Mouse (Mus musculus) embryonic facial prominence, embryonic 11.5 days (tissue): ENCODE measurements around the gene Hjurp. TPM values are rescaled to one million over a fixed set of nuclear protein-coding genes. Genes with fewer than 3 reads are reported as not detected.

Experiments
- ATAC-seq: fragments of 200-750 bp; cut with Nextera tagmentation; replicated peaks from 2 replicates; pipeline ENCODE4 v1.8.0; 2017; ENCODE audit warnings: low read depth; ENCODE audit not compliant: insufficient number of reproducible peaks, low FRiP score, low TSS enrichment
- DNase-seq: peaks from one replicate; pipeline ENCODE4 v3.0.0-alpha.2; 2015; ENCODE audit warnings: low spot score
- H3K27ac ChIP-seq: fragments of 300-500 bp; sonication (generic); replicated peaks from 2 replicates; pipeline ENCODE4 v1.5.1; 2014; ENCODE audit warnings: mild to moderate bottlenecking, low read depth, low read length, control low read depth
- H3K27me3 ChIP-seq: fragments of 300-500 bp; sonication (generic); 2 replicates; pipeline ENCODE4 v1.6.1; 2014; ENCODE audit warnings: mild to moderate bottlenecking, low read length, moderate library complexity, mixed read lengths; ENCODE audit not compliant: control insufficient read depth, insufficient read depth
- H3K36me3 ChIP-seq: fragments of 300-500 bp; sonication (generic); replicated peaks from 2 replicates; pipeline ENCODE4 v1.6.1; 2014; ENCODE audit warnings: low read depth, mild to moderate bottlenecking, low read length, moderate library complexity, mixed read lengths; ENCODE audit not compliant: control insufficient read depth, insufficient read depth
- H3K4me1 ChIP-seq: fragments of 300-500 bp; sonication (generic); 2 replicates; pipeline ENCODE4 v1.6.1; 2014; ENCODE audit warnings: low read length, mixed read lengths; ENCODE audit not compliant: control insufficient read depth, insufficient read depth
- H3K4me2 ChIP-seq: fragments of 300-500 bp; sonication (generic); 2 replicates; pipeline ENCODE4 v1.6.1; 2014; ENCODE audit warnings: low read depth, mild to moderate bottlenecking, control low read depth, low read length, moderate library complexity
- H3K4me3 ChIP-seq: fragments of 300-500 bp; sonication (generic); 2 replicates; pipeline ENCODE4 v1.5.1; 2014; ENCODE audit warnings: low read depth, low read length, control low read depth
- H3K9ac ChIP-seq: fragments of 300-500 bp; sonication (generic); replicated peaks from 2 replicates; pipeline ENCODE4 v1.6.1; 2014; ENCODE audit warnings: mild to moderate bottlenecking, control low read depth, low read length
- H3K9me3 ChIP-seq: fragments of 300-500 bp; sonication (generic); replicated peaks from 2 replicates; pipeline ENCODE4 v1.6.1; 2016; ENCODE audit warnings: mild to moderate bottlenecking, low read length, inconsistent platforms, mixed read lengths; ENCODE audit not compliant: control insufficient read depth
- WGBS: fragments of 180-500 bp; shearing (Covaris S2); extraction: QIAGEN DNeasy Blood & Tissue Kit; methylation state at CpG from one replicate; pipeline ENCODE4 v1.1.7; 2014; 5-methylcytosine and 5-hydroxymethylcytosine counted together
- polyA plus RNA-seq: library from polyadenylated mRNA; unstranded; fragments of >200 nt; fragmentation: Nextera tagmentation; extraction: Ambion mirVana; gene quantifications from 2 replicates; pipeline ENCODE4 v1.2.1, GENCODE M21; 2014

Gene Hjurp
- polyA plus RNA-seq, 1 experiment from 2014 or later: 139 TPM

DNA sequence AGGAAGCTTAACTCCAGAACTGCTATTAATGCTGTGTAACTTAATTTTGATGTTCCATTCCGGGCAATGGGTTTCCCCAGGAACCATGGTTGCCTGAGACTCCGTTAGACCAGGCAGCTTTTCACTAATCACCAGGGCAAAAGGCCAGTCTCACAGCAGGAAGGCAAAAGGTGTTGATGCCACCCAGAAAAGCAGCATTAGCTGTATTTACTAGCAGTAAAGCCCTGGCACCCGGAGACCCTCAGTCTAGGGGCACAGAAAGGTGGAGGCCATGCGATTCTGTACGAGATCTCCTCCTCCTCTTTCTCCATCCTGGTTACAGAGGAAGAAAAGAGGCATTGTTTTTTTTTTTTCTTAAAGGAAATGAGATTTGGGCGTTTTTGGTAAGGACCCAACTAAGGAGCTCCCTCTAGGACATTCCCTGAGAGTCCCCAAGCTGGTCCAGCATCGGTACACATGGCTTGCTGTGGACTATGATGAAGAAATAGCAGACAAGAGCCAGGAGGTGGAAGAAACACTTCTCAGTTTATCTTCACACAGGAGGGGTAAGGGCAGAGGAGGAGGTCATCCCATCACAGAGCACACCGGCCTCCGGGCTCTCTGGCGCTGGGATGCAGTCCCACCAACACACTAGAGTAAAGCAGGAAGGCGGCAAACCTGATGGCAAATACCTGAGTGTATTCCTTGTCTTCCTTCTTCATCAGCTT, 2.9 kb downstream of the Hjurp start:
- Histone ChIP-seq H3K9me3 (no peaks in the 10 kb centered on the region), H3K36me3 (peaks cover 29% of the 10 kb centered on the region)
- ATAC-seq: no peak

DNA sequence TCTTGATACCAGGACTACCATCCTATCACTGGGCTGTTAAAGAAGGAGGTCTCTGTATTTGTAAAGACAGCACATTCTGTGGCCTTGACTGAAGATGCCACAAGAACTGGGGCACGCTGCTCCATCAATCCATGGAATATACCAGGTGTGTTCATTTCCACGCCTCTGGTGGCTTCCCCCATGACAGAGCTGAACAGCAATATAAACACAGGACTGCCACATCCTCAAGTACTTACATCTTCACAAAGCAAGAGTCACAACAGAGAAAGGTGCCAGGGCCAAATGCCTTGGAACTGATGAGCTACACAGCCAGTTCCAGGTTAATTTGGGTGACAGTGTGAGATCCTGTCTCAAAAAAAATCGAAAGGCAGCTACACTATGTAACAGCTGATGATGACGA, 3.6 kb downstream of the Hjurp start:
- H3K4me1 ChIP-seq: peaks cover 9% of the 10 kb centered on the region
- whole genome bisulfite sequencing: 84% methylated on average over 4 of the region's 4 CpGs
- H3K36me3 ChIP-seq: peaks cover 36% of the 10 kb centered on the region
- H3K4me2 ChIP-seq: no peak overlapping the region
- no peak overlapping the region for H3K9ac ChIP-seq
- H3K9me3 ChIP-seq: no peaks in the 10 kb centered on the region
- ATAC-seq (no peak), DNase-seq (no peak)
- no peak overlapping the region for H3K4me3 ChIP-seq
- no peaks in the 10 kb centered on the region for H3K27me3 ChIP-seq
- no peak overlapping the region for H3K27ac ChIP-seq

More for the DNA sequence above, 2.9 kb downstream of the Hjurp start:
- Histone ChIP-seq H3K4me2 (no peak overlapping the region), H3K27me3 (no peaks in the 10 kb centered on the region), H3K27ac (no peak overlapping the region), H3K4me3 (no peak overlapping the region), H3K9ac (no peak overlapping the region), H3K4me1 (peaks cover 9% of the 10 kb centered on the region)
- DNase-seq: no peak
- 72% methylated on average over 11 of the region's 11 CpGs for WGBS

DNA sequence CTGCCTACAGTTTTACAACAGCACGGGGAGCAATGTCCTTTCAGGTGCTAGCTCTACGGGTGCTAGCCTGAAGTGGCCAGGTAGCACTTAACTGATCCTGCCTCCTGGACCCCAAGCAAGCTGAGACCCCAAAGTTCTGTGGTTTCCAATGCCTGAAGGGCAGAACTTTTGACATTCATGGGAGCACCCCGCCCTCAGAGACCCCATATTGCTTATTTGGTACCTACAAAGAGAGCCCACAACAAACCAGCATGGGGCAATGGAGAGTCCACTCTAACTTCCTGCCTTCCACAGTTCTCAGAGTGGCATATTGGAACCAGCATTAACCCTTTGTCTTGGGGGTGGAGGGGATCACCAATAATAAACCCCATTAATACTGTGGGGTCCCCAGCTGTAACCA, 4.1 kb downstream of the Hjurp start:
- Histone ChIP-seq H3K27me3 (no peaks in the 10 kb centered on the region), H3K4me3 (no peak overlapping the region), H3K36me3 (peaks cover 41% of the 10 kb centered on the region), H3K27ac (no peak overlapping the region), H3K9me3 (no peaks in the 10 kb centered on the region), H3K9ac (no peak overlapping the region), H3K4me1 (peaks cover 9% of the 10 kb centered on the region), H3K4me2 (no peak overlapping the region)
- WGBS: 92% methylated on average over 3 of the region's 3 CpGs
- DNase-seq: no peak
- no peak for ATAC-seq

DNA sequence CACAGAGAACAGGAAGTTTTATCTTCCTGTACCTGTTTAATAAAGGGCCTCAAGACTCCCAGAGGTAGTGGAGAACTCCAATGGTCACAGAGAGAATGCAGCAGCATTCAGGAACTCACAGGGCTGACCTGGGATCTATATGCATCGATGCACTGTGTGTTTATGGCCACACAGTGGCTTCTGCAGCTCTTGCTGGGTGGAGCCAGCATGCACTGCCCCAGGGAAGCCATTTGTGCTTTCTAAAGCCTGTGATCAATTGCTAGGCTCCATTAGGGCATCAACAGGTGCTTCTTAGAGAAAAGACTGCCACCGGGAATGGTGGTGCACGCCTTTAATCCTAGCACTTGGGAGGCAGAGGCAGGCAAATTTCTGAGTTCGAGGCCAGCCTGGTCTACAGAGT, 4.6 kb downstream of the Hjurp start:
- no peak overlapping the region for H3K4me2 ChIP-seq
- no peak overlapping the region for H3K4me3 ChIP-seq
- WGBS: 66% methylated on average over 4 of the region's 4 CpGs
- DNase-seq (no peak), ATAC-seq (no peak)
- no peak overlapping the region for H3K9ac ChIP-seq
- peaks cover 46% of the 10 kb centered on the region for H3K36me3 ChIP-seq
- H3K27ac ChIP-seq: no peak overlapping the region
- H3K27me3 ChIP-seq: no peaks in the 10 kb centered on the region
- no peaks in the 10 kb centered on the region for H3K9me3 ChIP-seq
- H3K4me1 ChIP-seq: peaks cover 9% of the 10 kb centered on the region

DNA sequence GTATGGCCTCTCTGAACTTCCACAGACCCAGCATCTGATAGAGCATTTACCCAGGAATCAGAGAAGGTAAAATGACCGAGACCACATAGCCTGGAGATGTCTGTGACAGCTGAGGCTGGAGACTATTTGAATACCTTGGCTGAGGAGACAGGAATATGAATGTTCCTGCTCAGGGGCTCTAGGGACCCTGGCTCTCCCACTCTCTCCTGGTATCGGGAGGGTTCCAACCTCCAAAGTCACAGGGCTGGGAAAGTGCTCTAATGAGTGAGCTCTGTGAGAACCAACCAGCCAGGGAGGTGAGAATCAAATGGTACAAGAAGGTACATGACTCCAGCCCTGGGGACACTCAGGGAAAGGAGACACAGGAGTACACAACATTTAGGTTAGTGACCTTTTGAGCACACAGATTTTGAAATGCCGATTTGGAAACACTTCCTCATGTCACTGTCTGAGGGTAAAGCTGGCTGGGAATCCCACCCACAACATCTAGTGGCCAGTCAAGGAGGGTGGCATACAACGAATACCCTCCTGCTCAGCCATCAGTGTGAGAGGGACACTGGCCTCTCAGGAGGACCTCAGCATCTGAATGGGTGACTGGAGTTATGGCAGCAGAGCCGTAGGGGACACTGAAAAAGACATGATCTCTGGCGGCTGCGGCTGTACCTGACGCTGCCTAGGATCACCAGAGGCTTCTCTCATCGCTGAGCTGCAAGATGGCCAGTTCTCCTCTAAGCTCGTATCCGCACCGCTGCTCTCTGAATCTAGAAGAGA, 7.7 kb downstream of the Hjurp start:
- Histone ChIP-seq H3K27ac (no peak overlapping the region), H3K27me3 (no peaks in the 10 kb centered on the region), H3K4me3 (no peak overlapping the region), H3K9me3 (no peaks in the 10 kb centered on the region; the same call in 1 of the 2 replicates), H3K36me3 (peaks cover 77% of the 10 kb centered on the region), H3K4me1 (no peaks in the 10 kb centered on the region), H3K4me2 (no peak overlapping the region), H3K9ac (no peak overlapping the region)
- 88% methylated on average over 12 of the region's 12 CpGs for WGBS
- DNase-seq (no peak), ATAC-seq (no peak)

DNA sequence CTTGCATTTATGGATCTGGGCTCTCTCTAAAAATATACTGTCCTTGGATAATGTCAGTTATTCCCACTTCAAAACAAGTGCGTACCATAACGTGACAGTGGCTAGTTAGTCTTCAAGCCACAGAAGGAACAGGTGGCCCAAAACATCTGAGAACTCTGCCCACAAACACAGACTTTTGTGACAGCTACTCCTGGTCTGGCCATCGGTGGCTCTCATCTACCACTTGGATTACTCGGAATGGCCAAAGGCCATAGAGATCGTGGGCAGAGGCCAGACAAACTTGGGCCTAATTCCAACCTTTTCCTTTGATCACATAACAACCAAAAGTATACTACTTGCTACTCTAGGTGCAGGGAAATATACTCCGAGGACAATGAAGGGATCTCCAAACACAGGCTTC, 9.4 kb downstream of the Hjurp start:
- H3K9ac ChIP-seq: no peak overlapping the region

DNA sequence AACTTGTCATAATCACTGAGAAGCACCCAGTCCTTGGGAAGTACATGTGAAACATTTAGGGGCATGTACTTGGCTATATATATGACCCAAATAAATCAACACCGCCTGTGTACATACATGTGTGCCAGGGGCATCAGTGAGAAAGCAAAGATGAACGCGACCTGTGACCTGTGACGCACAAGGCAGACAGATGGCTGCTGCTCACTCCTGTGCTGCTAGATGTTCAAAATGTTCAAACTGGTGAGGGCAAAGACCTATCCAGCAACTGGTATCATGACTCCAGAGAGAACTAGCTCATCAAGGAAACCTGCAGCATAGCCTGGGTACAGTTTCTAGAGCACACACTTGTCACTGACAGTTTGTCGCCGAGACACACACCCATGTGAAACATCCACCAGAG, 9.9 kb downstream of the Hjurp start:
- WGBS: 93% methylated on average over 6 of the region's 6 CpGs

More for the DNA sequence above, 9.4 kb downstream of the Hjurp start:
- ATAC-seq: no peak
- no peak for DNase-seq
- Histone ChIP-seq H3K4me2 (no peak overlapping the region), H3K36me3 (peaks cover 82% of the 10 kb centered on the region), H3K27me3 (no peaks in the 10 kb centered on the region), H3K27ac (no peak overlapping the region), H3K4me1 (no peaks in the 10 kb centered on the region), H3K4me3 (no peak overlapping the region), H3K9me3 (no peaks in the 10 kb centered on the region; the same call in 1 of the 2 replicates)
- WGBS: 85% methylated on average over 6 of the region's 6 CpGs

DNA sequence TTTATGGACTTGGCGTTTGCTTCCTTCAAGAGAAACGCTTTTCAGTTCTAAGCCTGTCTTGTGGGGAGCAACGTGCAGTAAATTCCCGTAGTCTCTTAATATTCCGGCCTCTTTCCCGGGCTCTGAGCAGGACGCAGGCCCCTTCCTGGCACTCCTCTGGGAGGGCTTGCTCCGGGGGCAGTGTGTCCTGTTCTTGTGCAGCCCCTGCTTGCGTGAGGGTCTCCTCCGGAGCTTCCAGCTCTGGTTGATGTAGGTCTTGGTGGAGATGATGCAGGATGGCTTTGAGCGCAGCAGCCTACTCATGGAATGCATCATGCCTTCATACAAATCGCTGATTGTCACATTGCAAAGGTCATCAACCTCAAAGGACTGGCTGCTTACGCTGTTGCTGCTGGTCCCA, 11.3 kb downstream of the Hjurp start:
- Histone ChIP-seq H3K9me3 (no peaks in the 10 kb centered on the region; the same call in 1 of the 2 replicates), H3K36me3 (peaks cover 88% of the 10 kb centered on the region), H3K9ac (no peak overlapping the region), H3K4me2 (no peak overlapping the region), H3K27ac (no peak overlapping the region), H3K4me1 (no peaks in the 10 kb centered on the region), H3K4me3 (no peak overlapping the region), H3K27me3 (no peaks in the 10 kb centered on the region)
- WGBS: 90% methylated on average over 13 of the region's 13 CpGs
- no peak for DNase-seq
- ATAC-seq: no peak

More for the DNA sequence above, 9.9 kb downstream of the Hjurp start:
- no peak overlapping the region for H3K4me2 ChIP-seq
- H3K9me3 ChIP-seq: no peaks in the 10 kb centered on the region; the same call in 1 of the 2 replicates
- ATAC-seq: no peak; the same call in 1 of the 2 replicates
- no peak overlapping the region for H3K4me3 ChIP-seq
- no peak for DNase-seq
- no peak overlapping the region for H3K9ac ChIP-seq
- H3K27ac ChIP-seq: no peak overlapping the region
- H3K27me3 ChIP-seq: no peaks in the 10 kb centered on the region
- H3K4me1 ChIP-seq: no peaks in the 10 kb centered on the region
- H3K36me3 ChIP-seq: peaks cover 84% of the 10 kb centered on the region
